Mouse (Mus musculus): Measurements from ENCODE around the gene Ifit1bl2. TPM values are rescaled to one million over a fixed set of nuclear protein-coding genes. Genes with fewer than 3 reads are reported as not detected.

The Ifit1bl2 gene
- polyA plus RNA-seq, 1 experiment from 2014 or later, result 0.15 TPM

GRCm38 (mm10) chr19:34573650-34574049 lies 66.9 kb downstream of the Ifit1bl2 start:
- Histone ChIP-seq H3K27ac (no peak overlapping the region), H3K27me3 (no peaks in the 10 kb centered on the region), H3K9me3 (replicated peaks) (no peaks in the 10 kb centered on the region), H3K4me1 (0 out of 2 replicates have a peak, but pooled peaks cover 2% of the 10 kb centered on the region), H3K36me3 (no peaks in the 10 kb centered on the region), H3K9ac (no peak overlapping the region), H3K4me3 (no peak overlapping the region), H3K4me2 (replicated peaks) (no peak overlapping the region)
- 93% methylated on average over 5 of the region's 5 CpGs for WGBS
- ATAC-seq (ENCODE audit: low FRiP score), result no peak

- Histone ChIP-seq H3K9ac (no peak overlapping the region), H3K4me2 (replicated peaks) (no peak overlapping the region), H3K27me3 (no peaks in the 10 kb centered on the region), H3K36me3 (no peaks in the 10 kb centered on the region), H3K9me3 (replicated peaks) (no peaks in the 10 kb centered on the region), H3K4me3 (no peak overlapping the region), H3K4me1 (0 out of 2 replicates have a peak, but pooled peaks cover 2% of the 10 kb centered on the region), H3K27ac (no peak overlapping the region)
- 75% methylated on average over 1 of the region's 1 CpGs for WGBS
- ATAC-seq (ENCODE audit: low FRiP score), result no peak
Measured at GRCm38 (mm10) chr19:34571080-34571479, 69.5 kb downstream of the Ifit1bl2 start.

GRCm38 (mm10) chr19:34569896-34570476 lies 70.6 kb downstream of the Ifit1bl2 start:
- H3K36me3 ChIP-seq, result no peaks in the 10 kb centered on the region
- no peaks in the 10 kb centered on the region for H3K27me3 ChIP-seq
- H3K27ac ChIP-seq, result no peak overlapping the region
- no peak for ATAC-seq (ENCODE audit: low FRiP score)
- no peak overlapping the region for H3K4me3 ChIP-seq
- H3K9ac ChIP-seq, result no peak overlapping the region
- no peak overlapping the region for H3K4me2 ChIP-seq (replicated peaks)
- 0 out of 2 replicates have a peak, but pooled peaks cover 2% of the 10 kb centered on the region for H3K4me1 ChIP-seq
- WGBS, result 73% methylated on average over 4 of the region's 4 CpGs
- no peaks in the 10 kb centered on the region for H3K9me3 ChIP-seq (replicated peaks)

- 77% methylated on average over 7 of the region's 7 CpGs for WGBS
- Histone ChIP-seq H3K36me3 (no peaks in the 10 kb centered on the region), H3K4me1 (0 out of 2 replicates have a peak, but pooled peaks cover 2% of the 10 kb centered on the region), H3K4me3 (no peak overlapping the region), H3K27me3 (no peaks in the 10 kb centered on the region), H3K27ac (no peak overlapping the region), H3K9me3 (replicated peaks) (no peaks in the 10 kb centered on the region), H3K4me2 (replicated peaks) (no peak overlapping the region), H3K9ac (no peak overlapping the region)
- no peak for ATAC-seq (ENCODE audit: low FRiP score)
Measured at GRCm38 (mm10) chr19:34568988-34569895, 71.3 kb downstream of the Ifit1bl2 start.

Other genes starting within 250 kb of the Ifit1bl2 start
- gene Ch25h, start 165.6 kb downstream of the Ifit1bl2 start, polyA plus RNA-seq (2016; fragmentation: Nextera tagmentation; extraction: Ambion mirVana), result 5.5 and 6.1 TPM in 2 replicates
- 28.6 and 31.5 TPM in 2 replicates for gene Lipa, start 113.3 kb downstream of the Ifit1bl2 start, polyA plus RNA-seq (2016; fragmentation: Nextera tagmentation; extraction: Ambion mirVana)
- 4.2 and 4.8 TPM in 2 replicates for gene Ifit2, start 90.0 kb downstream of the Ifit1bl2 start, polyA plus RNA-seq (2016; fragmentation: Nextera tagmentation; extraction: Ambion mirVana)
- gene Ifit3, start 57.2 kb downstream of the Ifit1bl2 start, polyA plus RNA-seq (2016; fragmentation: Nextera tagmentation; extraction: Ambion mirVana), result 0.31 and 0.63 TPM in 2 replicates
- 0.34 and 0.46 TPM in 2 replicates for gene Ifit1bl1, start 38.8 kb downstream of the Ifit1bl2 start, polyA plus RNA-seq (2016; fragmentation: Nextera tagmentation; extraction: Ambion mirVana)
- gene Ifit3b, start 32.8 kb downstream of the Ifit1bl2 start, polyA plus RNA-seq (2016; fragmentation: Nextera tagmentation; extraction: Ambion mirVana), result not detected in 2 replicates
- gene Ifit1, start 128 bp upstream of the Ifit1bl2 start, polyA plus RNA-seq (2016; fragmentation: Nextera tagmentation; extraction: Ambion mirVana), result 0.17 and 0.41 TPM in 2 replicates
- 2.5 and 3.3 TPM in 2 replicates for gene Slc16a12, start 106.5 kb upstream of the Ifit1bl2 start, polyA plus RNA-seq (2016; fragmentation: Nextera tagmentation; extraction: Ambion mirVana)
- 8.5 and 8.6 TPM in 2 replicates for gene Pank1, start 238.7 kb upstream of the Ifit1bl2 start, polyA plus RNA-seq (2016; fragmentation: Nextera tagmentation; extraction: Ambion mirVana)

Data from hindbrain, embryonic 12.5 days (tissue).